Mouse (Mus musculus) right cerebral cortex, postnatal 25 days (tissue): ENCODE measurements around the gene 4930572O03Rik.
"Not testable (repeated sequence)": the region's sequence is repeated elsewhere in the genome, so short reads cannot be mapped to it uniquely, and the experiment has no call there.

Source experiments
- DNase-seq: peaks from one replicate; pipeline ENCODE4 v3.0.0; 2022

The 4930572O03Rik gene

DNA sequence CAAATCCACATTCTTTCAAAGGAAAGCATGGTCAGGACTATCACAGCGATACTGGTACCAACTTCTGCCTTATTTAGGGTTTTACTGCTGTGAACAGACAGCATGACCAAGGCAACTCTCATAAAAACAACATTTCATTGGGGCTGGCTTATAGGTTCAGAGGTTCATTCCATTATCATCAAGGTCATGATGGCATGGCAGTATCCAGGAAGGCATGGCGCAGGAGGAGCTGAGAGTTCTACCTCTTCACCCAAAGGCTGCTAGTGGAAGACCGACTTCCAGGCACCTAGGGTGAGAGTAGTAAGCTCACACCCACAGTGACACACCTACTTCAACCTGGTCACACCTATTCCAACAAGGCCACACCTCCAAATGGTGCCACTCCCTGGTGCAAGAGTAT lies 40.7 kb downstream of the 4930572O03Rik start:
- DNase-seq: not testable (repeated sequence)

DNA sequence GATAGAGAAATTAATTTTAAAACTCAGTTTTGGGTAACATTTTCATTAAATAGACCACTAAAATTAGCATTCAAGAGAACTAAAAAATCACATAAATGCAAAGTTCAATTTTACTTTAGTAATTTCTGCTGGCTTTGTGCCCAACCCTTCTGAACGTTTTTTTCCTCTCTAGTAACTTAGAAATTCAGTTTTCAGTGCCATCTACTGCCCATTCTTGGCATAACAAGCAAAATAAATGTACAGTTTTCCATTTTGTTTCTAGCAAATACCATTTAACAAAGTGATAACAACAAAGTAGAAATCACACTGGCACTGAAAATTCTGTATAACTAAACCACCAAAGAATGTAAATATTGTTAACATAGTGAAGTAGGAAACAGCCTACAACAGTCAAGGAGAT lies 46.2 kb downstream of the 4930572O03Rik start:
- not testable (repeated sequence) for DNase-seq

DNA sequence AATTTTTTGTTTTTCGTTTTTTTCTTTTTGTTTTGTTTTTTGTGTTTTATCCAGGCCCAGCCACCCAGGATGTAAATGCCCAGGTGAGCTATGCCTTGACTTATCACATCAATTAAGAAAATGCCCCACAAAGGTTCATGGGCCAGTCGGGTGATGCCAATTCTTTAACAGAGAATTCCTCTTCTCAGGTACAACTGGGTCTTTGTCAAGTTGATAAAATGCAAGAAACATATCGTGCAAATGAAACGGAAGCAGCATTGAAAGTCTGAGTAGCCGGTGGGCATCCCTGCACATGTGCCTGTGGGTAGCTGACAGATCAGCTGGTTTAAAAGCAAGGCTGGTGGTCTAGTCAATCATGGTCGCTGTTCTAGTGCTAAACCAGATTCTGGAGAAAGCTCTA lies 50.2 kb downstream of the 4930572O03Rik start:
- DNase-seq: not testable (repeated sequence)

DNA sequence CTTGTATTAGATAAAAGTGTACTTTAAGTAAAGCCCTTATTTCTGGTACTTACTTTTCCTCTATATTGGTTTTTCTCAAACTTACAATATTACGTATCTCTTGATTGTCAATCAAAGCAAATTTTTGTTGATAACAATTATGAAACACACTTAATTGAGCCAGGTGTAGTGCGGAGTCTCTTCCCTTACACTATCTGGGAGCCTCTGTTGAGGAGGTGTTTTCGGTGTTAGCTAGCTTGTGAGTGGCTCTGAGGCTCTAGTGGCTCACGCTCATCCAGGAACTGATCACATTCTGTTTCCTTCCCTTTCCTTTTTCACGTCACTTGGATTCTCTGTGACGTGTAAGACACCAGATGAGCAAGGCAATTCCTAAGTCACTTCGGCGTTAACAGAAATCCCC lies 53.3 kb downstream of the 4930572O03Rik start:
- DNase-seq: not testable (repeated sequence)

DNA sequence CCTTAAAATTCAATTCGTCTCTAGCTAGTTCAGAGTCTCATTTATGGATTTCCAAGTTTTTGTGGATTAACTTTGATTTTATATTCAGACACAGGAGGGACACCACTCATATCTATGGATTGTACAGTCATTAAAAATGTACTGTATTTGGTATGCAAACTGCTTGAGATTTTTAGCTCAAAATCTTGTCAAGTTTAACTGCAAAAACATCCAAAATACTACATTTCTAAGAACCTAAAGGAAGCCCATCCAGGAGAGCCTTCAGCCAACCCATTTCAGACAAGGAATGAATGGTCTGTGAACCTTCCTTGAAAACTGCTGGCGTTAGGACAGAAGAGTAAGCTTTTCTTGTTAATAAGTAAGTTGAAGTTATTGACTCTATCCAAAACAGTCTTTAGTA lies 53.9 kb downstream of the 4930572O03Rik start:
- DNase-seq: not testable (repeated sequence)

DNA sequence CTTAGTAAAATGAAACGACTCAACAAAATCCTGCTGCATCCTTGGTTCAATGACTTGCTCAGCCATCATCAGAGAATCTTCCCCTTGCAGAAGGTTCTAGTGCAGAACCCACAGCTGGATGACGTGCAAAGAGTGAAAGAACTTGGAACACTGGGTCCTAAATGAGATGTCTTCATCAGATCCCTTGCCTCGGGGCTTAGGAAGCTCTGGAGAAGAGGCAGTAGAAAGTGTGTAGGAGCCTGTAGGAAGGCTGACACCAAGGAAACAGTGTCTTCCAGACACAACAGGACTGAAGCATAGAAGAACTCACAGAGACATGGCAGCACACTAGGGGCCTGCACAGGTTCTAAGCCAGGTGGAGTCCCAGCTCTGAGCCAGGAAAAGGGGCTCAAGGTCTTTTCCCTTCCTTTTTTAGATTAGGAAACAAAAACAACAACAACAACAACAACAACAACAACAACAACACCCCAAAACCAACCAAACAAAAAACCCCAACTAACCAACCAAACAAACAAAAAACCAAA lies 54.4 kb downstream of the 4930572O03Rik start:
- DNase-seq: not testable (repeated sequence)
